Mouse (Mus musculus) small intestine, adult 2 months (tissue): ENCODE measurements around the gene Rras.

Source experiments
- CTCF ChIP-seq: fragments of 200-500 bp; IDR thresholded peaks from 2 replicates; pipeline ENCODE4 v1.5.1; 2012; ENCODE audit warnings: low read depth, mild to moderate bottlenecking, control low read depth, inconsistent platforms, low read length, moderate library complexity, mixed read lengths; ENCODE audit not compliant: insufficient replicate concordance, insufficient read length; ENCODE audit errors: extremely low read depth
- POLR2A ChIP-seq: fragments of 200-500 bp; IDR thresholded peaks from 2 replicates; pipeline ENCODE4 v1.6.1; 2012; ENCODE audit warnings: low read depth, mild to moderate bottlenecking, control low read depth, inconsistent platforms, low read length, moderate library complexity

DNA sequence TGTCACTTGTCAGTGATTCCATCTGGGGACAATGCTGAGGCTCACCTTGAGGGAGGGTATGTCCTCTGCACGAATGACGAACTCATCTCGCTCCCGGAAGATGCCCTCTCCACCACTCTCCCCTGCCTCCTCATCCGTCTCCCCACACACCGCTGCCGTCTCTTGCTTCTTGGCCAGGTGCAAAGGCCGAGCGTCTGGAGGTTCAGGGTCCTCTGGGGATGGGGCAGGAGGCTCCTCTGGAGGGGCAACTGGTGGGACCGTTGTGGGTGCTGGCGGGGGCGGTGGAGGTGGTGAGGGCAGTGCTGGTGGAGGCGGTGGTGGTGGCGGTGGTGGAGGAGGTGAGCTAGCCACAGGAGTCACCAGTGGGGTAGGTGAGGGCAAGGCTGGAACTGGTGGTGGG is 25.5 kb downstream of the Rras start:
- TF ChIP-seq CTCF (no peak), POLR2A (no peak)
